Mouse (Mus musculus) embryonic fibroblast, embryonic 13.5 days (primary cell): Measurements from ENCODE around the gene Ipo4. TPM values are rescaled to one million over a fixed set of nuclear protein-coding genes. Genes with fewer than 3 reads are reported as not detected.

Source experiments
- H3K27ac ChIP-seq: 2 replicates; pipeline ENCODE4 v1.5.1; 2012; ENCODE audit warnings: low read length, control low read depth, inconsistent platforms; ENCODE audit not compliant: insufficient read depth
- H3K4me1 ChIP-seq: 2 replicates; pipeline ENCODE4 v1.6.1; 2011; ENCODE audit warnings: low read length; ENCODE audit not compliant: control insufficient read depth, insufficient read depth
- H3K4me3 ChIP-seq: 2 replicates; pipeline ENCODE4 v1.5.1; 2011; ENCODE audit warnings: mild to moderate bottlenecking, control low read depth, low read length; ENCODE audit not compliant: insufficient read depth
- CTCF ChIP-seq: IDR thresholded peaks from 2 replicates; pipeline ENCODE4 v1.5.1; 2011; ENCODE audit warnings: mild to moderate bottlenecking, control low read depth, low read length, moderate library complexity, borderline replicate concordance; ENCODE audit not compliant: insufficient read depth
- POLR2A ChIP-seq: IDR thresholded peaks from 2 replicates; pipeline ENCODE4 v1.6.1; 2011; ENCODE audit warnings: low read depth, mild to moderate bottlenecking, control low read depth, low read length, moderate library complexity
- polyA plus RNA-seq: library from polyadenylated mRNA; stranded (reverse); fragments of >200 nt; gene quantifications from 2 replicates; pipeline ENCODE4 v1.2.4, GENCODE M21; 2011; ENCODE audit warnings: low read depth; ENCODE audit not compliant: missing spikeins, insufficient read length

The Ipo4 gene
- polyA plus RNA-seq, 1 experiment = 131 TPM

DNA sequence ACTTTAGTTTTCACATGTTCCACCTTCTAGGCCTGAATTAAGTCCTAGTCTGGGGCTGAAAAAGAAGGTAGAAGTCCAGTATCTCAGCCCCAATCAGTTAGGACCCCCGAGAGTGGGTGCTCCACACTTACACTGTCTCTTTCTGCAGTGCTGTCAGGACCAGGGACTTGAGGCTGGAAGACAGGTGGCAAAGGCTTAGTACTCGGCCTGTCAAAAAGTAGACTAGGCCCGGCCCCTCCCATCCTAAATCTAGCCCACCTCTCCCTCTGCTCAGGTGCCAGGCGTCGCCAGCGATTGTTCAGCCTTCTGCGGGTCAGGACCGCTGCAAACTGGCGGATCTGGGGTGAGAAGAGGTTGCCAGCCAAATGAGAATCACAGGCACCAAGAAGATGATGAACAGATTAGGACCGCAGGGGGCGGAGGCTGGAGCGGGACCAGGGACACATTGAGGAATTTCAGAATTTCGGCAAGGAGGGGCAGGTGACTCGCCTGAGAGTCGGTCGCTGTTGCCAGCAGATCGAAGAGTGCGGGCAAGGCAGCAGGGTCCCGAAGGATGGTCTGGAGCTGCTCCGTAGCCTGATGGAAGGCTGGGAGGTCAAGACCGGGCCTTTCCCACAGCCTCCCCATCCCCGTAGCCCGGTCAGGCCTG is 759 bp downstream of the Ipo4 start:
- Histone ChIP-seq H3K4me3 (peak overlapping the region; percentile 85), H3K27ac (peak overlapping the region; percentile 84), H3K4me1 (0 out of 2 replicates have a peak, but pooled peaks cover 4% of the 10 kb centered on the region)
- no peak for TF ChIP-seq CTCF
- TF ChIP-seq POLR2A = no peak

DNA sequence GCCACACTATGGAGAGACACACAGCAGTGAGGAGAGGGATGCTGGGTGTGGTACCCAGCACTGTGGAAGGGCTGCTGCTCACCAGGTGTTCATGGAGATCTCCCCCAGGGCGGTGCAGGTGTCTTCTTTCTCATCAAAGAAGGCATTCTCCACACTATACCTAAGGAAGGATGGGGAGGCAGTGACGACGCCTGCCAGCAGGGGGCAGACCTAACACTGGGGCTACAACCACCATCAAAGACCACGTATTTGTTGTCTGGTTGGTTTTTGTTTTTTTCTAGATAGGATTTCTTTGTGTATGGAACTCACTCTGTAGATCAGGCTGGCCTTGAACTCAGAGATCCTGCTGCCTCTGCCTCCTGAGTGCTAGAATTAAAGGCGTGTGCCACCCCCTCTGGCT is 6.4 kb downstream of the Ipo4 start:
- 0 out of 2 replicates have a peak, but pooled peaks cover 4% of the 10 kb centered on the region for H3K4me1 ChIP-seq
- no peak overlapping the region for H3K27ac ChIP-seq
- no peak overlapping the region for H3K4me3 ChIP-seq
- TF ChIP-seq POLR2A = no peak
- TF ChIP-seq CTCF = peak; percentile 84; the same call in 1 of the 2 replicates

DNA sequence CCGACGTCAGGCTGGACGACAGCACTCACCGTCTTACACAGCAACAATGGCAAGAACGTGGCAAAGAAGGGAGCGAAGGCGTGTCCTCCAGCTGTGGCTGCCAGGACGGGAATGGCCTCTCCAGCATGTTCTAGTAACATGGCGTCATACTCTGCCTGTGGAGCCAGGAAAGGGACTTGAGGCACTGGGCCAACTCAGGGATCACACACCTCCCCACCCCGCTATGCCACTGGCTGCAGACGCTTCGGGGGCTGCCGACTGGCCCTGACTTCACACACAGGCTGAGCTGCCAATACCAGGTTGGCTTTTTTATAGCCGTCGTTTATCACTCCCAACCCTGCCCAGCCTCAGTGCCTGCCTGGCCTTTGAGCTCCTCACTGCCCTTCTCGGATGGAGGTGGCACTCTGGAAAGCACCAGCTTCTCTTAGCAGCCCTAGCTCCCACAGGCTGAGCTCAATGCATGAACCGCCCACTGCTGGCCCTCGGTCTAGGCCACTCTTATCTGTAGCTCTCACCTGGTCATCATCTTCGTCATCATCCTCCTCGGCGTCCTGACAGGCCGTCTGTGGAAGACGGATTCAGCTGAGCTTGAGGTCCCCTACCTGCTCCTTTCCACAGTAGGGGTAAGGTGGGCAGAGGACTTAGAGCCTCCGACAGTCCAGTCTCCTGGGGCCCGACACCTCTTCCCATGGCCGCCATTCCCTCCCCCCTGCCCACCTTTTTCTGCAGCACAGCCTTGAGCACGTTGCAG is 7.5 kb downstream of the Ipo4 start:
- no peaks in the 10 kb centered on the region for H3K4me1 ChIP-seq
- H3K4me3 ChIP-seq = no peak overlapping the region
- TF ChIP-seq POLR2A (no peak), CTCF (no peak)

DNA sequence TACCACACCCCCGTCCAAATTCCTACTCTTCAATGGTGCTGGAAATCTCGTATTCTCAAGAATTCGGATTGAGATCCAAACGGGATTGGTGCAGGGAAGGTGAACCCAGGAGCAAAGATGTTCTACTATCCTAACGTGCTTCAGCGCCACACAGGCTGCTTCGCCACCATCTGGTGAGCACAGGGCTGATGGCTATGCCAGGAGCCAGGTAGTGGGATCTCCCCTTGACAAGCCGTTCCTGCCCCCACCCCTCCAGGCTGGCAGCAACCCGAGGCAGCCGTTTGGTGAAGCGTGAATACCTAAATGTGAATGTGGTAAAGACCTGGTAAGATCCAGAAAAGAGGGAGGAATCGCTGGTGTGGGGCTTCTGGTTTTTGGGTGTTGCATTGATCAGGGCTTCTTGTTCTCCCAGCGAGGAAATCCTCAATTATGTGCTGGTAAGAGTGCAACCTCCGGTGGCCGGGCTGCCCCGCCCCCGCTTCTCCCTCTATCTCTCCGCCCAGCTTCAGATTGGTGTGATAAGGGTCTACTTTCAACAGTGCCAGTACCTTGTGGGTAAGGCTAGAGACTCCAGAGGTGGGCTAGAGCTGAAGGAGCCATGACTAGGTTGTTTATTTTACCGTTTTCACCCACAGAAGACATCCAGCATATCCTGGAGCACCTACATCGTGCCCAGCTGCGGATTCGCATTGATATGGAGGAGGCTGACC is 17.1 kb downstream of the Ipo4 start:
- no peak for TF ChIP-seq CTCF
- TF ChIP-seq POLR2A = no peak
- no peak overlapping the region for H3K4me3 ChIP-seq
- H3K4me1 ChIP-seq = no peaks in the 10 kb centered on the region
- no peak overlapping the region for H3K27ac ChIP-seq

More for the DNA sequence above, 7.5 kb downstream of the Ipo4 start:
- no peak overlapping the region for H3K27ac ChIP-seq

DNA sequence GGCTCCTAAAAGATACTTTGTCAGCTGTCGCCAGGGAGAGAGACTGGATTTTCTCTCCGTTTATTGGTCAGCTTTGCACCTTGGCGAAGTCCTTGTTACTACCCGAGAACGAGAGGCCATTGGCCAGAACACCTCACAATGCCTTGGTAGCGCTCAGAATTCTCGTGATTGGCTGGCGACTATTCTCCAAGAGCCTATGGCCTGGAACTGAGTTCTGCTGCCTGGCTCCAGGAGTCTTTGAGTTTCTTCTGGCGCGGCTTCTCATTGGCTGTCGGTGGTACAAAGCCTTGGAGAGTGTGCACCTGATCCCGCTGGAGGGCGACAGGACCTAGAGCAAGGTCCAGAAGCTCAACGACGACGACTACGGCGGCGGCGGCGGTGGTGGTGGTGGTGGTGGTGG is 17.9 kb downstream of the Ipo4 start, which contains the start of gene Rec8:
Gene Rec8 (plus strand): TSS at position 216 of the 400 bp plus-strand sequence.
- H3K4me3 ChIP-seq = no peak within 1 kb of the TSS
- no peak for TF ChIP-seq POLR2A
- TF ChIP-seq CTCF = no peak
- no peak within 1 kb of the TSS for H3K27ac ChIP-seq
- H3K4me1 ChIP-seq = no peaks in the 10 kb centered on the region

DNA sequence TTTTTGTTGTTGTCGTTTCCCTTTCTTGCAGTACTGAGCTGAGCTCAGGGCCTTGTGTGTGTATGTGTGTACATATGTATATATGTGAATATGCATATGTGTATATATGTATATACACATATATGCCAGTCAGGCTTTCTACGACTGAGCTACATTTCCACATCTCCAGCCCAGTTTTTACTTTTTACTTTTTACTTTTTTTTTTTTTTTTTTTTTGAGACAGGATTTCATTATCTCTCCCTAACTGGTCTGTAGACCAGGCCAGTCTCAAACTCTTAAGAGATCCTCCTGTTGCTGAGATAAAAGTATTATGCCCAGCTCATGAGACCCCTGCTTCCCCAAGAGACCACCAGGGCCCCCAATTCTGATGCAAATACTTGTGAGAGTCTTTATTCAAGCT is 18.9 kb downstream of the Ipo4 start:
- H3K27ac ChIP-seq = no peak overlapping the region
- no peaks in the 10 kb centered on the region for H3K4me1 ChIP-seq
- H3K4me3 ChIP-seq = no peak overlapping the region
- no peak for TF ChIP-seq POLR2A
- TF ChIP-seq CTCF = no peak

DNA sequence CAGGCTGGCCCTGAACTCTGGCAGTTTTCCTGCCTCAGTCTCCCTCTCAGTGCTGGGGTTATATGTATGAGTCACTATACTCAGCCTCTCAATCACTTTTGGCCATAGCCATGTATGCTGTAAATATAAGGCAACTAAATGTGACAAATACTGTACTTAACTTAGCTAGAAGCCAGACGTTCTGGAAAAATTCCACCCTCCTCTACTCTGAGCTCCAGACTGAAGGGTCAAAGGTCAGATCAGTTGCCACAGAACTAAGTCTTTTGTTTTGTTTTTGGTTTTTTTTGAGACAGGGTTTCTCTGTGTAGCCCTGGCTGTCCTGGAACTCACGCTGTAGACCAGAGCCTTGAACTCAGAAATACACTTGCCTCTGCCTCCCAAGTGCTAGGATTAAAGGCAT is 19.9 kb downstream of the Ipo4 start:
- no peak for TF ChIP-seq CTCF
- no peak for TF ChIP-seq POLR2A
- no peaks in the 10 kb centered on the region for H3K4me1 ChIP-seq
- no peak overlapping the region for H3K27ac ChIP-seq
- no peak overlapping the region for H3K4me3 ChIP-seq

DNA sequence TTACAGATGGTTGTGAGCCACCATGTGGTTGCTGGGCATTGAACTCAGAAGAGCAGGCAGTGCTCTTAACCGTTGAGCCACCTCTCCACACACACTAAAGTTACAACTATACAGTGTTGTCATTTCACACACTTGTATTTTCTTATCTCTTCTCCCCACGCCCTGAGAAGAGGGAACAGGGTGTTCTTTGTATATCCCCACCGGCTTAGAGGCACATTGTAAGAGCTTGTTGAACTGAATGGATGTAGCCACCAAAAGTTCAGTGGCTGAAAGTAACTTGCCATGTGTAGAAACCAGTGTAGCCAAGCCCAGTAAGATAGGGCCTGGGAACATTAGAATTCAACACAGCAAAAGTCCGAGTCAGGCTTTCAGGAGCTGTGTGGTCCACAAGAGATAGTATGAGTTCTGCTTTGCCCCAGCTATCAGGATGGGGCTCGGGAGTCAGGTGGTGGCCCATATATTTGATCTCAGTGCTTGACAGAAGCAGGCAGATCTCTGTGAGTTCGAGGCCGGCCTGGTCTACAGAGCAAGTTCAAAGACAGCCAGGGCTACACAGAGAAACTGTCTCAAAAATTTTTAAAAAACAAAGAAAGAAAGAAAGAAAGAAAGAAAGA is 21.1 kb downstream of the Ipo4 start:
- no peak overlapping the region for H3K27ac ChIP-seq
- H3K4me1 ChIP-seq = no peaks in the 10 kb centered on the region
- TF ChIP-seq CTCF (no peak), POLR2A (no peak)
- no peak overlapping the region for H3K4me3 ChIP-seq

DNA sequence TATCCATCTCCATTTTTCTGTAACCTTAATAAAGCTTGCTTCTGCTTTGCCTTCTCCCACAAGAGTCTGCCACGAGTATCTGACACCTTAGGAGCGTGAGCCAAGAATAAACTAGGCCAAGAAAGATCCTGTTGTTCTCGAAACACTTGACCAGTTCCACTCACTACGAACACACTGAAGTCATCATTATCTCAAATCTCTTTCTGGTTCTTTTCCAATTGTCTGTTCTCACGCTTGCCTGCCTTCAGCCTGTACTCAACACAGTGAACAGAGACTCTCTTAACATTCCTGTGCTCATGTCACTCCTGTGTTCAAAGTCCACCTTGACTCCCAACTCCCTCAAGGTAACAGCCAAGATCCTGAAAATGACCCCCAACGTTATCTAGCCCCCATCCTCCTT is 22.4 kb downstream of the Ipo4 start:
- Histone ChIP-seq H3K4me1 (no peaks in the 10 kb centered on the region), H3K4me3 (no peak overlapping the region), H3K27ac (no peak overlapping the region)
- TF ChIP-seq POLR2A (no peak), CTCF (no peak)
